Mouse (Mus musculus) adrenal gland, postnatal 25 days (tissue): ENCODE measurements around the gene Efna4. TPM values are rescaled to one million over a fixed set of nuclear protein-coding genes. Genes with fewer than 3 reads are reported as not detected.
A peak's percentile ranks its signal among the peaks of the same experiment; 100 is the strongest.

Experiments used
- DNase-seq: peaks from one replicate; pipeline ENCODE4 v3.0.0; 2021; ENCODE audit warnings: mixed read lengths
- long read RNA-seq: library from polyadenylated mRNA; stranded (forward); transcript quantifications from one replicate; pipeline ENCODE4 v2.0.0, GENCODE M21; 2021
- total RNA-seq: library from RNA; stranded (reverse); gene quantifications from 2 replicates; pipeline ENCODE4 v1.2.3, GENCODE M21; 2021

Efna4 gene
- 1.7 TPM in 1 of 2 replicates, not detected in the other for total RNA-seq
- long read RNA-seq: 0 reads

DNA sequence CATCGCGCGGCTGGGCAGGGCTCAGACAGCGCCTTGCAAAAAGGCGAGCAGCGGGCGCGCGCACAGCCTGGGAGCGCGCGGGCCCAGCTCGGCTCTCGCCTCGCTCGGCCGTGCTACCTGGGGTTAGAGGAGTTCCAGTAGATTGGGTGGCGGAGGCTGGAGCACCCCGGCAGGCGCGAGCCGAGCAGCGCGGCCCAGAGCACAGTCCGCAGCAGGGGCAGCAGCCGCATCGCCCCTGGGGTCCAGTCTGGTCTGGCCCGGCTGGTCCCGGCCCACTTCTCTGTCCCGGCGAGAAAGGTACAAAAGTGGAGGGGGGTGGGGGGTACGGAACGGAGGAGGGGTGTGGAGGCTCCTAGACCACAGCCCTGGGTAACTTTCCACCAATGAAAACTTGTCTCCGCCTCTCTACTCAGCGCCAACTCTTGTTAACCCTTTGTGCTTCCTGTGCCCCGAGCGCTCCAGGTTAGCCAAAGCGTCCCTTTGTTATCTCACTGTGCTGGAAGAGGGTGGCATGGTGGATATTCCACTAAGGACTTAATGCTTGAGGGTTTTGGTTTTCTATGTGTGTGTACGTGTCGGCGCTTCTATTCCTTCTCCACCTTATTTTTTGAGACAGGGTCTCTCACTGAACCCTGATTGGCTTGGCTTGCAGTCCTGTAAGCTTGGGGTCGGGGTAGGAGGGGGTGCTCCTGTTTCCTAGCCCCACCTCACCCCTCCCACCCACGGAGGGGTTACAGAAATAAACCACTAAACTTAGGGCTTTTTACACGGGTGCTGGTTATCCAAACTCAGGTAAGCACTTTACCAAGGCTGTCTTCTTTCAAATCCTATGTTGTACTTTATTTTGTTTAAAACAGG lies at the start of gene Efna4:
Gene Efna4, minus strand, starts transcription at position 308 of the 858 bp plus-strand sequence.
- DNase-seq: peak; percentile 50

DNA sequence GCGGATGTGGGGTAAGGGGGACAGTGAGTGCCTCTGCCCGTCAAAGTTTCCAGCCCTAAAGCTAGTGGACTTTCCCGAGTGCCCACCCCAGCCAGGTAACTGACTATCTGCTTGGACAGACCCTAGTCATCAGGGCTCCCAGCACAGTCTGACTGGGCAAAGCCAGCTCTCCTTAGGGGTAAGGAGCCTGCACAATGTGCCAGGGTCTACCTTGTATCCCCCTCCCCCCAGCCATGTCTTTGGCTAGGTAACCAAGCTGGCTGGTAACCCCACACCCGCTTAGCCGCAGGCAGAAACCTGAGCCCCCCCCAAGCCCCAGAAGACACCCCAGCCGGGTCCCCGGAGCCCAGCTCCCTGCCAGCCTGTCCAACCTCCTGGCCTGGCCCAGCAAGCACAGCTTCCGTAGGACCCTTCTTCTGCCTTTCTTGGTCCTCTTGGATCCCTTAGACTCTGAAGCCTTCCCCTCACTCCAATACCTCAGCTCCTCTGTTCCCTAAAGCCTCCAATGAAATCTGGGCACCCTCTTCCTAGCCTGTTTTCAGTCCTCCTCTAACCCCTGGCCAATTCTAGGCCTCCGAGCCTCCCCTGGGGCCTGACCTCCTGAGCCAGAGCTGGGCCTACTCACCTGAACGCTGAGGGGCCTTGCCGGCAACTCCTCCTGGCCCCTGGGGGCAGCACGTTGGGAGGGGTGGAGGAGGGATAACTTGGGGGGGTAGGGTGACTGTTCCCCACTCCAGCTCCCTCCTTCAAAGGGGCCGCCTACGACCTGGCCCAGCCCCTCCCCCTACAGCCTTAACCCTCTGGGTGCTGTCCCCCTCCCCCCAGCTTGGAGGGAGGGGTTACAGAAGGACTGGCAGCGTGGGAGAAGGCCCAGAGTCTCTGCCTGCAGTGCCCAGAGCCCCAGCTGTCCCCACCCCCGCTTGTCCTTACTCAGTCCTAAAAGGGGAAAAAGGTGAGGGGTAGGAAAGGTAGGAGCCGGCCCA lies 48.9 kb upstream of the Efna4 start:
- no peak for DNase-seq

DNA sequence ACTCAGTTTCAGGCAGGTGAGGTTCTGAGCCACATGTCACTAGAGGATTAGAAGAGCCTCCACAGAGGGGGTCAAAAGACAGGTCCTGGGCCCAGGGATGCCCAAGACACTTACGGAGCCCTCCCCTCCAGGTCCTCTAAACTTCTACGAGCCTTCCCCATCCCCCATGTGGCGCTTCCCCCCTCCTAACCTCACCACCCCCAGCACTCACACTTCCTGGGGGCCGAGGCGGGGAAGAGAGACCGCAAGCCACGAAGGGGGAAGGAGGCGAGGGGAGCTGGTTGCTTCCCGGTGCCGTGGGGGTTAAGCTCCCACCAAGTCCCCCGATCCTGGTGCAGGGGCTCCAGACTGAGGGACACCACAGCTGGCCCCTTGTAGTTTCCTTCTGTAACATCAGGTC lies 47.6 kb upstream of the Efna4 start:
- DNase-seq: no peak

DNA sequence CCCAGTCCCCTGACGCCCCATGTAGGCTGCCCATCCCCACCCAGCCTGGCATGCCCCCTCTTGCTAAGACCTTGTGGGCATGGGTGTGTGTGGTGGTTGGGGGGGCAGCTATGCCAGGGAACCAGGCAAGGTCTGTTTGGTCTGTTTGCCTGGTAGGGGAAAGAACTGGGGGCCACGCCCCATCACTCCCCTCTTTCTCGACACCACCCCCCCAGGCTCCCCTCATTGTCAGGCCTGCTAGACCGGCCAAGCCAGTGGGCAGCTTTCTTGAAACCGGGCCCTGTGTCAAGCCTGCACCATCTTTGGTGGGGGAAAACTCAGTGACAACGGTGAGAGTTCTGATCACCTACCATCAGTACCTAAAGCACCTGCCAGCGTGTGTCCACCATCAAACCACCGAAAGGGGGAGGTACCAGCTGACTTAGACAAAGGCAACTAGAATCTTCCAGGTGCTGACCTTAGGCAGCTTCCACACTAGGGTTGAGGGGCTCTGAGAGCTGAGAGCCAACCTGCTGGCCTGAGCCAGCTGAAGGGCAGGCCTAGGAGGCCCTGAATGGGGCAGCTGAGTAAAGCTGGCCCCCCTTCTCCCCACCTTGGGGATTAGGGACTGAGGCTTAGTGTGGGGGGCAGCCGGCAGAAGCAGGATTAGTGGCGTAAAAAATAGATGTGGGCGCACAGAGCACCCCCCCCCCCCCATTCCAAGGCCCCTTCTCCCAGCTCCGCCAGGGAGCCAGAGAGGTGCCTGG lies 46.7 kb upstream of the Efna4 start:
- DNase-seq: no peak

DNA sequence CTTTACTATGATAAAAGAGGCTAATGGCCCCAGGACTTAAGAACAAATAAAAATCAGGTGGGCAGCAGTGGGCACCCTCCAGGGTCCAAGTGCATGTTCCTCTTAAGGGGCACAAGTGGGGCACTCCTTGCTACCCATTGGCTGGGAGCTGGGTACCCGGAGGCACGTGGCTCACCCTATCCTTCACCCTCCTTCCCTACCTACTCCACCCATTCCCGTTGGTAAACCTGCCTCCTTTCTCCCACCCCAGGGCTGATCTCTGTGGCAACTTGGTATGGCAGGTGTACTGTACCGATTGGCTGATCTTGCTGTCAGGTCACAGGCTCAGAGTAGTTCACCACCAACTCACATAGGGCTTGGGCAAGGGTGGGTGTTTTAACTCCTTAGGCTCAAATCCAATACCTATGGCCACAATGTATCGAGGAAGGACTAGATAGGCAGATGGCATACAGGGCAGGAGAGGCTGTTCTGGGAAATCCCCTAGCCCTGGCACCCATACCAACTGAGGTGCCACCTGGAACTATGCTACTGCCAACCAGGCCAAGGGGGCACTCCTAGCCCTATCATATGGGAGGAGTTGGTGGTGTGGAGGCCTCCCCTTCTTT lies 45.9 kb upstream of the Efna4 start:
- no peak for DNase-seq

DNA sequence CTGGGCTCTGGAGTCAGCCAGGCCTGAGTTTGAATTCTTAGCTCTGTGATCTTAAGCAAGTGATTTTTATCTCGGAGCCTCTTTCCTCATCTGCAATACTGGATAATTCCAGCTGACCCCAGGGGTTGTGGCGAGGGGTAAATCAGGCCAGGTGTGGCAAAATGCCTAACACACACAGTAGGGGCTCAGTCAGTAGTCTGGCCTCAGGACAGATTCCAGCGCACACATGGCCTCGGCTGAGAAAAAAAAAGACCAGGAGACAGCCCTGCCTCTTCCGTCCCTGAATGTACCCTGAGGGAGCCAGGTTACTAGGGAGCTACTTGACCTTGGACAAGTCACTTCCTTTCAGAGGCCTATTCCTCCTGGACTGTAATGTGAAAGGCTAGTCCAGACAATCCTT lies 45.1 kb upstream of the Efna4 start:
- no peak for DNase-seq

DNA sequence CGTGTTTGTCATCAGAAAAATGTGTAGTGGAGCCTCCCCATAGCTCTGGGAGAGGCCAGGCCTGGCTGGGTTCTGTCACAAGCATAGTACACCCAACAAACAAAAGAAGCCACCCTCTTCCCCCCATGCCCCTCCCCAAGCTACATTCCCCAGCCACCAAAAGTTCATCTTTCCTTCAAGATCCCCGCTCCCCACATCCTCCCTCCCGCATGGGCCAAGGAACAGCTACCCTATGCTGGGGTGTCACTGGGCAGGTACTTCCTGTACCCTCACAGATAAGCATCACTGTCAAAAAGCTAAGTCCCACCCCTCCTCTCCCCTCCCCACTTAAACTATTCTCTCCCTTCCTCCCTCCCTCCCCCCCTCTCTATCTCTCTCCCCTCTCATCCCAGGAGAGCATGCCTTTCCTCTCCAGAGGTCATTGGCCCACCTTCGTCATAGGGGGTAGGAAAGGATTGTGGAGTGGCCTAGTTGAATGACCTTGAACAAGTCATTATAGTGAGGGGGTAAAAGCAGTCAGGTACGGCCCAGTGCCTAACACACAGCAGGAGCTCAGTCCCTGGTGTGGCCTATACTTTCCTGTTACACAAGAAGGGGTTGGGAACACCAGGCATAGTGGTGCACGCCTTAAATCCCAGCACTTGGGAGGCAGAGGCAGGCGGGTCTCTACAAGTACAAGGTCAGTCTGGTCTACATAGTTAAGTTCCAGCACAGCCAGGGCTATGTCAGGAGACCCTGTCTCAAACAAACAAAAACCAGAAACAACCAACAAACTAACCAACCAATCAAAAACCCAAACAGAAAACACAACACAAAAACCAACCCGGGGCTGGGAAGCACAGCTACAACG lies 44.4 kb upstream of the Efna4 start:
- DNase-seq: no peak

DNA sequence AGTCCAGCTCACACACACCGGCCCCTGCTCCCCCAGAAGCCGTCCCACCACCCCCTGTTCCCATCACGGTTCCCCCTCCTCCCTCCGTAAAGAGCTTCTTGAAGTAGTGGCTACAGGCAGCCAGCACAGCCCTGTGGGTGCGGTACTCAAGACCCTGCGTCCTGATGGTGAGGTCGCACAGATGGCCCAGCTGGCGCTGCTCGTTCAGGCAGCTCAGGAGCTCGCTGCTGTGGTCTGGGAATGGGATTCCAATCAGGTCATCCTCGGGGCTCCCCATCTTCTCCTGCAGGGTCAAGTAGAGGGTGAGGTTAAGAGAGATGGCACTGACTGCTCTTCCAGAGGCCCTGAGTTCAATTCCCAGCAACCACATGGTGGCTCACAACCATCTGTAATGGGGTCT lies 43.4 kb upstream of the Efna4 start:
- no peak for DNase-seq

DNA sequence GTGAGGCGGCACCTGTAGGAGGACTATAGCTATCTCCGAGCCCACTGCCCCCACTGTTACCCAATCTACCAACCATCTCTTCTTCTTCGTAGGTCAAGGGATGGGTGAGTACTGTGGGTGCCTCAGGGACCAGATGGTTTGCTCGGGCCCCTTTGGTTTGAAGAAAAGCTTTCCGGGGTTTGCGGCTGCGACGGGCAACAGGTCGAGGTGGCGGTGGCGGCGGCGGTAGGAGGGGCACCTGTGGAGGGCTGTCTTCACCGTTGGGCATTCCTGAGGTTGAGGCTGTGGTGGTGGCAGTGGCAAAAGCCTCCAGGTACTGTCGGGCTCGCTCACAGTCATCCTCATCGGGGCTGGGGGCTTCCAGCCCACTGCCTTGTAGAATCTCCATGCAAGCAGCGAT lies 42.9 kb upstream of the Efna4 start:
- no peak for DNase-seq

DNA sequence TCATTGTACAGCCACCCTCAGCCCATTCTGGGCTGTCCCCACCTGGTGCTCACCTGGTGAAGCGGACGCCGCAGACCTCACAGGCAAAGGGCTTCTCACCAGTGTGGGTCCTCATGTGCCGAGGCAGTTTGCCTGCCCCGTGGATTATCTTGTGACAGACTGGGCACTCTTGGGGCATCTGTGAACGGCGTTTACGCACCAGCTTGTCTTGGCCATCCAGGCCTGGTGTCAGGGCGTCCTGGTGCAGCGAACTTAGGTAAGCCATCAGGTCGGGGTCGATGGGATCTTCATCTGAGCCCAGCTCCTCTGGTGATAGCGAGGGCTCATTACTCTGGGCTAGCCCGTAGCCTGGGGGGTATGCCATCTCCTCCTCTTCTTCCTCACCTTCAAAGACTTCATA lies 42.5 kb upstream of the Efna4 start:
- no peak for DNase-seq

DNA sequence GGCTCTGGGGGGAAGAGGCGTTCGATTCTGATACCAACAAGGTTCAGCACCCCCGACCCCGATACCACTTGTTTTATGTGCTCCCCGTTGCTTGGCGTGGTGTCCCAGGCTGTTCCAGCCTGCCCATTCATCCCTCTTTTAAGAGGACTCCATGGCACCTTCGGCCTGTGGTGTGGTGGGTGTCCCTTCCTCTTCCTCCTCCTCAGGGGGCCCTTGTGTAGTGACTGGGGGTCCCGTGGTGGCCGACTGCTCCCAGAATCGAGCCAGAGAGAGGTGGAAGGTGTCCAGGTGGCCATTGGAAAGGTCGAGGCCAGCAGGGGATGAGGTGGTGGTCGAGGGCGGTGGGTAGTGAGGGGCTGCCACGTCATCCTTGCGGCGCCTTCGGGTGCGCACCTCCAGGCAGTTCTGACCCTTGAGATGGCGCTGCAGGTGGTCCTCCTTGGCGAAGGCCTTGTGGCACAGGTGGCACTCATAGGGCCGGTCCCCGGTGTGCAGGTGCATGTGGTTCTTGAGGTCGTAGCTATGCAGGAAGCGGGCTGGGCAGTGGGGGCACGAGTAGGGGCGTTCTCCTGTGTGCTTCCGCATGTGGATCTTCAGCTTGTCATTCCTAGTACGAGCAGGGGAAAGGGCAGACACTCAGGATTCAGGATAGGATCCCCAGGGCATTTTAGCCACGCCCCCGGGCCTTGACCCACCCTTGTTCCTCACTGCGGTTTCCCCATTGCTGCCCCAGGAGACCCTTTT lies 41.7 kb upstream of the Efna4 start:
- no peak for DNase-seq

DNA sequence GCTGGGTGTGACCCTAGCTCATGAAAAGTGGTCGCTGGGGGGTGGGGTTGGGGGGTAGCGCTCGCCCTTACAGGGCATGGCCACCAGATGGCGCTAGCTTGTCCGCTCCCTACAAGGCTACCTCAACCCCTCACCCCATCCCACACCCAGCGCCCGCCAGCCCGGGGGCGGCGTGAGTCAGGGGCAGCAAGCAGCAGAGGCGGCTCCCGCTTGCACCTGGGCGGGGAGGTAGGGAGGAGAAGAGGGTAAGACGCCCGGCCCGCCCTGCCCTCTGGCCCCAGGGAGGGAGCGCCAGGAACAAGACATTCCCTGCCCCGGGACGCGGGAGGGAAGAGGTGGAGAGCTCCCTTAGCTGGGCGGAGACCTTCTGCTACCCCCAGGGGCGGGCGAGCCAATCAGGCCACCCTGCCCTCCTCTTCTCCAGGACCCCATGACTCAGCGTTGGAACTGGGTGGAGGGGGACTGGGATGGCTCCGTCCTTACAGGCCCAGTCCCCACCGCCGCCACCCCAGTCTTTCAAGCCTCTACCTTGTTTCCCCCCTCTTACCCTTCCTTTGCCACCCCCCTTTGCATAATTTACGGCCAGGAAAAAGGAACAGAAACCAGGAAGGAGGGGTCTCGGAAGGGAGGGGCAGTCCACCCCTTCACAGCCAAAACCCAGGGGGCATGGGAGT lies 40.7 kb upstream of the Efna4 start:
- DNase-seq: peak; percentile 70

DNA sequence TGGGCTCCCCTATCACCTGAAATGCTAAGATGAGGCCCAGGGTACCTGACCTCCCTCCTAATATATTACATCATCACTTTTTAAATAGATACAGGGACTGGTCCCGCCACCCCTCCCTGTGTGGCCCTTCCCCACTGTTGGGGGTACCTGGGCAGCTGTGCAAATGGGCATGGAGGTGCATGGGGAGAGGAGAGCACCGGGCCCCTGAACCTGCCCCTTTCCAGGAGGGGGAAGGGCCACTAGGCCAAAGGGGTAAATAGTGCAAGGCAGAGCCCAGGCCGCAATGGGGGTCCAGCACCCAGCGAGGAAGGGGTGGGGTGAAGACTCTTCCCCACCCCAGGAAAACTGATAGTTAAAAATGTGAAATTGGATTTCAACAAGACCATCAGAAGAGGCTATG lies 40.0 kb upstream of the Efna4 start:
- DNase-seq: no peak

DNA sequence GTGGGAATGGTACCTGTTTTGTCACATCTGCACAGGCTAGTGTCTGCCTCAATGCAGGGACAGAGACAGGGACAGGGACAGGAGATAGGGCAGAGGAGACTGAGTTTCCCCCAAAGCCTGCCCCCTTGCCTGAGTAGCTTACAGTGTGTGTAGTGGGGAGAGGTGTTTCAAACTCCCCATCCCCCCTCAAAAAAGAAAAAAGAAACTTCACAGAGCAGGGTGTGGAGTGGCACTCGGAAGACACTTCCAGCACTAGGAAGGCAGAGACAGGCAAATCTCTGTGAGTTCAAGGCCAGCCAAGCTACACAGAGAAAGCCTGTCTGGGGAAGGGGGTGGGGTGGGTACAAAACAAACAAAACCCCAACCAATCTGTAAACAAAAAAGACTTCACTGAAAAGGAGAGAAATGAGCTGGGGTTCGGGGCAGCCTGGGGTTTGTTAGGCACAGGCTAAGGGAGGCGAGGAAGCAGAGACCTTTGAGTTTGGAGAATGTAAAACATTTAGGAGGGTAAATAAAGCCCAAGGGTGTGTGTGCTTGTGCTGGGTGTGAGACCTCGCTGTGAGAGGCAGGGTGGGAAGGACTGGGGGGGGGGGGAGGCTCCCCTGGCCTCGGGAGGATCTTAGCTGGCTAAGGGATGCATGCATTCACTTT lies 35.9 kb upstream of the Efna4 start:
- DNase-seq: no peak

DNA sequence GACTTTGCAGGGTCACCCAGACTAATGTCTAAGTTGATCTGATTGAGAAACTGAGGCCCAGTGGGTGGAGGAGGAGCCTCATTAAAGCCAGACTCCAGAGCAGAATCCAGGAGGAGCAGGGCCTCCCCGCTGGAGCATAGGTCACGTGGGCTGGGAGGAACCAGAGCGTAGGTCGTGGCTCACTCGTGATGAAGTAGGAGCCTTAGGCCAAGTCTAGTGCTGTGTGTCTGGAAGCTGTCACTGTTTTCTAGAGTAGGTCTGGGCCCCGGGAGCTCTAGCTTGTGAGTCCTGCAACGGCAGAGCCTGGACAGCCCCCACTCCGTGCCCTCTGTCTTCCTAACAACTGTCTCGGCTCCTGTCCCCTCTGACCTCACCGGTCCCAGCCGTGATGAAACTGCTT lies 29.5 kb upstream of the Efna4 start:
- no peak for DNase-seq

DNA sequence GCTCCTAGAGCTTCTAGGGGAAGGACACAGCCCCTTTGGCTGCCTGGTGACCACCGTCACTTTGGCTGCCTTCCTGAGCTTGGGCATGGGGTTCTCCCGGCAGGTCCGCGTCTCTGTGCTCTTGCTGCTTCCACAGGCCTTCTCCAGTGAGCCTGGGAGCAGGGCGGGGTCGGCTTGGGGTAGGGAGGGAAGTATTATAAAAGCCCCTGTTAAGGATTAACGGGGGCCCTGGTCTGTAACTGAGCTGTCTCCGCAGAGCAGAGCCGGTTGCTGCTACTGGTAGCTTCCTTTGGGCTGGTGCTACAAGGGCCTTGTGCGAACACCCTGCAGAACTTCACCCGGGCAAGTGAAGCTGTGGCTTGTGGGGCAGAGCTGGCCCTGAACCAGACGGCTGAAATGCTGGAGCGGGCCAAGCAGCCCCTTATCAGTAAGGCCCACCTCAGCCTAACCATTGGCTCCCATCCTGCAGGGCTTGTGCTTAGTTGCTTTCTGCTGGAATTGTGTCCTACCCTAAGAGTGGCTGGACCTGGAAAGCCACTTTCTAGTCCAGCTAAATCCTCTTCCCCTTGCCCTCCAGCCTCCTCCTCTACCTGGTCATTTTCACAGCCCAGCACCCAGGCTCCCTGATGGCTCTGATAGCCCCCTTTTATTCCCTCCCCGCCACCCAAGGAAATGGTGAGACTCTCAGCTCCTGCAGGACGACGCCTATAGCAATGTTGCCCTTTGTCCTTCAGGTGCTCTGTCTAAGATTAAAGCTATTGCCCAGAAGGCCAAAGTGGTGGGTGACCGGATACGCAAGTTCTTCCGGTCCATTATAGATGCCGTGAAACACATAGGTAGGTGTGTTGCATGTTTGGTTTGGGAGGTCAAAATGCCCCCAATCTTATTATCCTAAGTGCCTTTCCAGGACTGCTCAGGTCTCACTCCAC lies 27.9 kb upstream of the Efna4 start:
- DNase-seq: no peak

DNA sequence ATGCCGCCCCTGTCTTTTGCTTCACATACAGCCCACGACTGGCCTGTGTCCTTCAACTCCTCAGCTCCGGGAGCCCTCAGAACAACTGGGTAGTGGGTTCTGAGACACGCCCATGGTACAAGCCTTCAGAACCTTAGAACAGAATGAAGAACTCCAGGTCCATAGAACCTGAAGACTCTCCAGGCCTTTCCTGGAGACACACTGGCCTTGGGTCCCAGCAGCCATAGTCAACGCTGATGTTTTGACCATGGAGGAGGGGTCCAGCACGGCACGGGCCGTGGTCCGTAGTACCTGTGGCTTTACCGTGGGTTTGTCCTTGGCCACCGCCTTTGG lies 27.3 kb upstream of the Efna4 start, which contains the start of gene Dcst1:
Gene Dcst1, minus strand, starts transcription at position 101 of the 333 bp plus-strand sequence.
- DNase-seq: no peak

DNA sequence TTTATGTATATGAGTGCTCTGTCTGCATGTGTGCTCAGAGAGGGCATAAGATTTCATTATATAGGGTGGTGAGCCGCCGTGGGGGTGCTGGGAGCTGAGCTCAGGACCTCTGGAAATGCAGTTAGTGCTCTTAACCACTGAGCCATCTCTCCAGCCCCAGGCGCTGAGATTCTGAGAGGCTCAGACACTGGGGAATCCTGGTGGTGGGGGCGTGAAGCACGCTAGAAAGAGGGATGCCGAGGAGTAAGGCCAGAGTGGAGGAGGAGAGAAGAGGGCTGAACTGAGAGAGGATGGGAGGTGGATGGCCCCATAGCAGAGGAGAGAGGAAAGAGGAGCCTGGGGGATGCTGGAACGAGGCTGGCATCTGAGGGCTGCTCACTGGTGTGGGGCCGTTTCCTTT lies 26.8 kb upstream of the Efna4 start:
- no peak for DNase-seq
